Mouse (Mus musculus): Measurements from ENCODE around the gene G430095P16Rik.

The G430095P16Rik gene

DNA sequence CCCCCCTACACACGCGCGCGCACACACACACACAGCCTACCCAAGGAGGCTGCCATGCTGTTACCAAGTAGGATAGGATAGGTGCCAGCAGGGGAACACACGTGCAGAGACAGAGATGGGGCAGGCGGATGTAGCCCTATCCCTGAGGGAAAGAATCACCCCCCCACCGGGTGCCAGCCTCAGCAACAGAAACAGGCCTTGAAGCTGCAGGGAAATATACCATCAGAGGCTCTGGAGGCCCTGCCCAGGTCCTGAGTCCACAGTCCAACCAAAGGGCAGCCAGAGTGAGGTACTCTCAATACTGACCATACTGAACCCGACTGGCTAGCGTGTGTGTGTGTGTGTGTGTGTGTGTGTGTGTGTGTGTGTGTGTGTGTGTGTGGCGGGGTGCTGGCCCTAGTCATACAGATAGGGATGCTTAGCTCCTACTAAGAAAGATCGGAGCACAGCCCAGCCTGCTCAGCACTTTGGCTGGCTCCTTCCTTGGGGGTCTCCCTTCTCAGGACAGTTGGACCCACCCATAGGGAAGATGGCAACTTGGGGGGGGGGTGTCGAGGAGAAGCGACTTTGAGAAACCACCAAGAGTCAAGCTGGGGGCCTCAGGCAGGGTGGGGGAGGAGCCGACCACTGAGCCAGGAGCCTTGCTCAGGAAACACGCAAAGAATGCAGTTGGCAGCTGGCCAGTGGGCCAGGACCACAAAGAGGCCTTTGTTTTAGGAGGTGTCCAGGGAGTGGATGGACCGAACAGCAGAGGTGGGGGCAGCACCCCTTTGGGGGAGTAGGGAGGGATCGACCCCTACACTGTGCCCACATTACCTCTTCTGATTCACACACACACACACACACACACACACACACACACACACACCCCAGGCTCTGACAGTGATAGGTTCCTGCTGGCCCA, 21.0 kb downstream of the G430095P16Rik start:
- peak; percentile 91 for DNase-seq

DNA sequence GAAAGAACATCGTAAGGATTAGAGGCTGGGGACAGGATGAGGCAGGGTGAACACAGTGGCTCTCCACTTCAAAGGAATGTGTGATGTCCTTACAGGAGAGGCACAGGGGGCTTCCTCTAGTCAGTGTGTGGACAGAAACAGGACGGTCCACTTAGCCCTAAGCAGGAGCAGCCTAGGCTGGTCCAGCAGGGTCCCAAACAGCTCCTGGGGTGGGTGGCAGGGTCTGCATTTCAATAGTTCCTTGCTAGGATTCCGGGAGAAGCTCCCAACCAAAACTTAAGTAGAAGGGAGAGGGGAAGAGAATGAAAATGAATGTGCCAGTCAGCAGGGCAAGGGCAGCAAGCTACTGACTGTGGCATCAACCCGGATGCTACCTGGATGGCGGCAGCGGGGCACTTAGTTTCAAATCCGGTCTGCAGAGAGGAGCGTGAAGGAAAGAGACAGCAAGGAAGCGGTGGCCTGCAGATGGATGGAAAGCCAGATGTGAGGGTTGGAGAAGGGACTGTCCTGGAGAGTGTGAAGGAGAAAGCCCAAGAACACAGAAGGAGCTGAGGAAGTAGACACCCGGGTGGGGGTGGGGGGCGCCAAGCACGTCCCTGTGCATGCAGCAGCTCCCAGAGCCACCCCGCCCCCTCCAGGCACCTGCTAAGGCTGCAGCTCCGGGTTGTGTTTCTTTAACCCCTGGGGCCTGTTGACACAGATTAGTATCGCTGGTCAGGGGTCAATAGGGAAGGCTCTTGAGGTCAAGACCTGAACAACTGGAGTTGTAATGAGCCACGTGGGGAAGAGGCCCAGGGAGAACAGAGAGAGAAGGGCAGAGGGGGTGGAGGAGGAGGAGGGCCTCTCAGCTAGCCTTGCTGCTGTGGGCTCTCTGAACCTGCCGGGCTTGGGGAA, 22.5 kb downstream of the G430095P16Rik start:
- DNase-seq = peak; percentile 48

DNA sequence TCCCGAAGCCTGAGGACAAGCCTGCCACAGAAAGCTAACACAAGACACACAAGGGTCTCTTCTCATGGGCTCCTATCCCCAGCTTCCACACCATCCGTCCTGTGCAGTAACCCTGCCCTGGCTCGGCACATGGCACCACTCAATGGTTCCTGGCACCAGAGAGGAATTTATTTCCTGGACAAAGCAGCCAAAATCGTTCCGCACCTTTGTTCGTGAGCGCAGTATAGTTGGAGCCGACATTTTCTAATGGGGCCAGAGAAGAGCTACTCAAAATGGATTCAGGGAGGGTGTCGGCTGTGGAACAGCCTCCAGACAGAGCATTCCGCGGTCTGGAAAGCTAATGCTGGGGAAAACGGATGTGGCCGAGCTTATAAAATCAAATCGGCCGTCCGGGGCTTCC, 26.7 kb downstream of the G430095P16Rik start:
- no peak for DNase-seq

DNA sequence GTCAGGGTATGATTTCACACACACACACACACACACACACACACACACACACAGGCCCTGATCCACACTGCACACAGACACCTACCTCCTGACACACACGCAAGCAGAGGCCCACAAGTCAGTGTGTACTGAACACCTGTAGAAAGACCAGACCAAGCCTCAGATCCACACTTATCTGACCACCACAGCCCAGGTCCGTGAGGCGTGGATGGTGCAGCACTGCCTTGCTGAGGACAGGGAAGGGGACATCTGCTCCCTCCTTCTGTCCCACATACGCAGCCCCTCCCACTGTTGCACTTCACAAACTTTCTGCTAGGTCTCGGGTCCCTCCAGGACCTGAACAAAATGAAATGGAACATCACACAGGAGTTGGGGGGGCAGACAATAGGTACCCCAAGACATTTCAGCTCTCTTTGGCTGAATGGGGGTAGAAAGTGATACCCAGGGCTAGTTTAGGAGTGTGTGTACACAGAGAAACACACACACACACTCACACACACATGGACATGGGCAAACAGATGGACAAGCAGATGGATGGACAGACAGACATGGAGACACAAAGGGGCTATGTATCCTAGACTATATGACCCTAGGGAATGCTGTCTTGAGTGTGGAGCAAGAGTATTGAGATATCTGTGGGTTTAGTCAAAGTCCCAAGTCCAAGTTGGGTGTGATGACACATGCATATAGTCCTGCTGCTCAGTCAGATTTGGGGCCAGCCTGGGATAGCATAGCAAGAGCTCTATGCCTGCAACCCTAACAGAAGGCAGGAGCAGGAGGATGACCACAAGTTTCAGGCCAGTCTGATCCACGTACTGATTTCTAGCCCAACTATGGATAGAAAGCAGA, 30.2 kb downstream of the G430095P16Rik start:
- no peak for DNase-seq

DNA sequence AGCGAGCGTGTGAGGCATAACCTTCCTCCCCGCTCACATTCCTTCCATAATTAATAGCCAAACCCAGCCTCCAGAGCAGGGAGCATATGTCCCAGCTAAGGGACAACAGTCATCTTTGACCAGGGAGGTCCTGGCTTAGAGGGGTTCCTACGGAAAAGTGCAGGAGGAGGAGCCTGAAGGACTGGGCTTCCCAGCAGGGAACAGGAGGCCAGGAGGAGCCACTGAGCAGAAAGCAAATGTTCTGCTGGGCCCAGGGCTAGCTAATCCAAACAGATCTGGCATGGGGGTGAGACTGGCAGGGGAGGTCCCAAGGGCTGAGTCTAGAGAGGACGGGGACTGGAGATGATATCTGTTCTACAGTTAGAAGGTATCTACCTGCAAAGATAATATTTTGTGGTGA, 34.7 kb downstream of the G430095P16Rik start:
- peak; percentile 39 for DNase-seq

DNA sequence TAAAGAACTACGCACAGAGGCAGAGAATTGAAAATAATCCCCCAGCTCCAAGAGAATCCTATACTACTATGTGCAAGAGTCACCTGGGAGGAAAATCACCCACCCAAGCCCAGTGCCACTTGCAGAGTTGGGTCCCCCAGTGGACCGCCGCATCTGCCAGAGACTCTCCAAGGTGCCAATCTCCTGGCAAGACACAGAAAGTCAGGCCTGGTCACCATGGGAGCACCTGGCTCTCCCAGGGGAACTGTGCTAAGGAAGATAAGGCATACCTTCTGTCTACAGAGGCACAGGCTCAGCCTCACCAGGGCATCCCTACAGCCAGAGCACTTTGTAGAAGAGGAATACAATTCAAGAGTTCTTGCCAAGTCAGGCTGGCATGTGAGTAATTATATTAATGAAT, 35.5 kb downstream of the G430095P16Rik start:
- no peak for DNase-seq

DNA sequence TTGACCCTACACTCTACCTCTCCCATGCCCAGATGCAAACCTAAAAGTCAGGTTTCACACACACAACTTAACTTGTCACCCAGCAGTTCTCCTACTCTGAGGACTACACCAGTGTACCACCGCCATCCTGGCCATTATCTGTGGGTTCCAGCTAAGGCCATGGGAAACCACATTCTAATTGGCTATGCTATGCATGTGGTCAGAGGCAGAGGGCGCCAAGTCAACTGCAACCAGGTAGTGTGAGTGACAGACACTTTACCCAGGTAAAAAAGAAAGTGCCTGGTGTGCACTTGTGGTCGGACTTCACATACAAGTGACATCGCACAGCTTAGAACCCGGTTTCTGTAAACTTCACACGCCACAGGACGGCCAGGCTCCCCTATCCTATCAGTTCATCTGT, 36.3 kb downstream of the G430095P16Rik start:
- peak; percentile 62 for DNase-seq

DNA sequence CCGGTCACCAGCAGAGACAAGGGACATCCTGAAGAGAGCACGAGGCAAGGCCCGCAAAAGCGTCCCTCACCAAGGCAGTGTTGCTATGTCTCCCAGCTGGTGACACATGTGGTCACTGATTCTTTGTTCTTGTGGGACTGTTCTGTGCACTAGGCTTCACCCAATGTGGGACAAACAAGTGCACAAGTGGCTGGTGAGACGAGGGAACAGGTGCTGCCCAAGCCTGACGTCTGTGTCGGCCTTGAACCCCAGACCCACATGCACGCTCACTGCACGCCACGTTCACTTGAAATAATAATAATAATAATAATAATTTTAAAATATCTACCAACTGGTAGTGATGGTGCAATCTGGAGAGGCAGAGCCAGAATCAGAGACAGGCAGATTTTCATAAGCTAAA, 36.9 kb downstream of the G430095P16Rik start:
- DNase-seq = no peak

DNA sequence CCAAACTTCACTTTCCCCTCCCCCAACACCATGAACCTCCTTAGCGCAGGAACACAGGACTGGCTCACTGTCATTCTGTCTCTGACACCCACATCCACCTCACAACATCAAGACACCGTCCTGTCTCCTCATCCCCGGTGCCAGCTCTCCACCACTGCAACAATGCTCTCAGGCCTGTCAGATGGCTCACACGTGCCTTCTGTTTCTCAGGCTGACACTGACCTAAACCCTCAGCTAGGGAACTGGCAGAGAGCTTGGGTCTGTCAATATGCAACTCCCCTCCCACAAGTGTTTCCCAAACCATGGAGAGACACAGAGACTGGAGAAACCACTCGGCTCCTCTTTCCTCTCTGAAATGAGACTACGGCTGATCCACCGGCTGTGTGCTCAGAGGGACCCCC, 37.6 kb downstream of the G430095P16Rik start:
- DNase-seq = no peak

DNA sequence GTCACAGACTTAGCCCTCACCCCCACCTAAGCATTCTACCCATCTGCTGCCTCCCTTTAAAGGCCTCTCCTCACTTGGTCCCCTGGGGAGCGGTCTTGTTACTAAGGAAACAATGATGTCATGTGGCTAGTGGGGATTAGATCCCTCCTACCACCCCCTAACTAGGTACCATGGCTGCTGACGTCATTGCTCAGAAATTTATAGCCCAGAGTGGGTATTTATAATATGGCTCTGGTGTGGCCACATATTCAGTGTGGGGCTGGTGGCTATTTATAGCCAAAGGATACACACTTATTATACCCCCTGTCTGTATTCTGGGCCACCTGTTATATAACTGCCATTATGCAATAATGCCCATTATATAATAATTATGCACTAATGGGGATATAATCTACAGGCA, 38.1 kb downstream of the G430095P16Rik start:
- no peak for DNase-seq

DNA sequence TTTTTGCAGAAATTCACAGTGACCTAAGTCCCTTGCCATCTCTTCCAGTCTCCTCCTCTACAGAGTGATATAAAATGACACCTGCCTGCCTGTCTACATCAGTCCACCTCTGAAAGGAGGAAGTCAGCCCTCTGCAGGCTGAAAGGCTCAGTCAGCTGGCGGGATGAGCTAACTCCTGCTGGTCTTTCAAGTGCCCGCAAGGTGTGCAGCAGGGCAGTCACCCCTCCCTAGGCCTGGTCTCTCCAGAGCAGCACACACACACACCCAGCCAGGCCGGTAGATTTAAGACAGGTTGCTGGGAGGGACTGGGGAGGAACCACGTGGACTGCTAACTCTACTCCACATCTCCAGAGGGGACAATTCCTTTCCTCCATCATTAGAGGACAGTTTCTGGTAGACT, 41.3 kb downstream of the G430095P16Rik start:
- DNase-seq = no peak

DNA sequence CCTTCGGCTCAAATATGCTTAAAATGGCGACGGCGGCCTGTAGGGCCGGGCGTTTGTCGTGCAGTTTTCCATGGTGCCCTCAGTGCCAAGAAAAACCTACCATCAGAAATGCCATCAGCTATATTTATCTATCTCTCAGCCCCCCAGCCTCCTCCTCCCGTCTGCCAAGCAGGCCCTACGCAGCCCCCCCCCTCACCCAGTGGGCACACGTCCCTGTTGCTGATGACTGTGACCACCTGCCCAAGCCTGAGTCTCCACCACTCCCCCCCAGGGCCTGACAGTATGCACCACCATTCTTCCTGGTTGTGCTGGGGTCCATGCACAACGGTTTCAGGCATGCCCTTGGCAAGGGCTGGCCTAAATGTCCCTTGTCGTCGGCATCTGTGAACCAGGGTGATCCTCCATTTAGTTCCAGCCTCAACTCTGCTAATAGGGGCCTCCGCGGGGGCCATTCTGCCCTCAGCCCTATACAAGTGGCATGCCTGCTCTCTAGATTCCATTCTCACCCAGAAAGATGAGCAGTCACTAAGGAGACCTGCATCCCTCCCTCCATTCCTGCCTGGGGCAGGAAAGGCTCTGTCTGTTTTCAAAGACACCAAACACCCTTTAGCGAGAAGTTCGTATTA, 42.2 kb downstream of the G430095P16Rik start:
- DNase-seq = no peak

DNA sequence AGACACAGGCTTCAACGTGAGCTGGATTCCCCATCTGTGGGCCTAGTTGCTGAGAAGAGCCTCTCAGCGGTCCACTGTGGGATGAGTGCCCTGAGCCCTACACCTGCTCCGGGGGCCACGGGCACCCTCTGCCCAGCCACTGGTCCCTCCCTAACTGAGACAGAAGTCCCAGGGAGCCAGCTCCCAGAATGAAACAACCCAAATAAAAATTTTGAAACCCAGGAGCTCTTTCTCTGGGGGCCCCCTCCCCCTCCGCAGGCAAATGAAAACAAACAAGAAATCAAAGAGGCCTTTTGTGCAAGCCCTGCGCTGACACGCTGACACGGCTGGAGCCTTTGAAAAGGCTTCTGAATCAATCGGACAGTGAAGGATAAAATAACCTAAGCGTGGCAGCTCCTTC, 42.8 kb downstream of the G430095P16Rik start:
- DNase-seq = no peak

DNA sequence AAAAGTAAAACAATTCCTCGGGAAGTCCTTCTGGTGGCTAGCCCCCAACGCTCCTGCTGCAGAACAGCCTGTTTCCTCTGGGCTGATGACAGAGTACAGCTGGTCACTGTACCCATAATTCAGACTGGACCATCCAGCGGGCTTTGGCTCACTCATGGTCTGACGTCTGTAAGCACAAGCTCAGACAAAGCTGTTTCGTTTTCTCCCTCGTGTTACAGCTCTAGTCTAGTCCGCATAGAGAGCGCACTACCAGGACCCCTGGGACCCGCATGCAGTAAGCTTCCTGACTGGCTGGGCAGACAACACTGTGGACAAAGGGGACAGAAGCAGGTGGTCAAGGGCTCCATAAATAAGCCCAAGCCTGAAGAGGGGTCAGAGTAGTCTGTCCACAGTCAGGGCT, 43.6 kb downstream of the G430095P16Rik start:
- no peak for DNase-seq

DNA sequence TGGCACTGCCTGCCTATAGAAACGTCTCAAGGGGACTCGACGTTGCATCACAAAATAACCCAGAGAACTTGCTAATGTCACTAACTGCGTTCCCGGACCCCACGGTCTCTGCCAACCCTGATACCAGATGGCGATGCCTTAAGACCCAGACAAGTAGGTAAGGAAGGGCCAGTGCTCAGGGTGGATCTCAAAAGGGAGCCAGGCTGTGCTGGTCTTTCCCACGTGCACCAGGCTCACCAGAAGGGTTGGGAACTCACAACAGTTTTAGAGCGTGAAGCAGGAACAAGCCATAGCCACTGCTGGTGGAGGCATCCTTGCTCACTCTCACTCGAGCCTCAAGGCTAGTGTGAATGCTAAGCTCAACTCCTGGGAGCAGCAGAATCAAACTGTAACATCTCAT, 44.4 kb downstream of the G430095P16Rik start:
- no peak for DNase-seq

DNA sequence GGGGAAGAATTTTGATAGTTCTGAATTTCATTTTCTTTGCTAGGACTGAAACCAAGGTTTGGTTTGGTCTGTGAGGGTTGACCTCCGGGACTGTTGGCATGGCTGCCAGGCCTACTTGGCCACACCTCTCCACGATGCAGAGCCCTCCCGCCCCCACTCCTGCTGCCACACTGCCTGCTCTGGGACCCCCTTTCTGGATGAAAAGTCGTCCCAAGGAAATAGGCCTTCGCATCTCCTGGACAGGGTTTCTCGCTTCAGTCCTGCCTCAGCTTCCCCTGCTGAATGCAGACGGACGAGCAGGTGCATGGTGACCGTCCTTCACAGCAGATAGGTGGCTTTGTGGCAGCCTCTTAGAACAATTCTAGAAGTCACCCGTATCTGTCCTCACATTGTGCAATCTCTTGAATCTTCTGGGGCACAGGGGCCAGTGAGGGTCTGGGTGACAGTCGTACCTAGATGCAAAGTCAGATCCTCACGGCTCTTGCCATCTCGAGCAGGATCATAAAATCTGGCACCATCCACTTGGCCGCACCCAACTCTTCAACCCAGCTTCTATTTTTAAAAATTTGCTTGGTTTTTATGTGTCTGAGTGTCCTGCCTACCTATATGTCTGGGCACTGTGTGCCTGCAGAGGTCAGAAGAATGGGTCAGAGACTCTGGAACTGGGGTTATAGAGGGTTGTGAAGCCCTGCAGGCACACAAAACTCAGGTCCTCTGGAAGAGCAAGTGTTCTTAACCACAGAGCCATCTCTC, 45.7 kb downstream of the G430095P16Rik start:
- DNase-seq = no peak

DNA sequence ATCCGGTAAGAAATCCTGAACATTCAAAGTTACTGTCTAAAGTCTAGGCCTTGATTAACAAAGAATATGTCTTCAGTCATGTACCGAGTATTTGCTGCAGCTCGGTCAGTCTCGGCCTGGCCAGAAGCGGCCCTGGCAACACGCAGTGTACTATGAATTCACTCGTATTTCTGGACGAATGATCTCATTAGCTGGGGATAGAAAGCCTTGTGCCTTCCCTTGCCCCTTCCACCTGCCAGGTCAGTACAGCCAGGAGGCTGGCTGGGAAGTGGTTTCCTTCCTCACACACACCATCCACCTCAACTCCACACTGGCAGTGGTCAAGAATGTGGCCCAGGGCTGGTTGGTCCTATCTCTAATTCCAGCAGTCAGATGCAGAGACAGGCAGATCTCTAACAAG, 46.5 kb downstream of the G430095P16Rik start:
- no peak for DNase-seq

DNA sequence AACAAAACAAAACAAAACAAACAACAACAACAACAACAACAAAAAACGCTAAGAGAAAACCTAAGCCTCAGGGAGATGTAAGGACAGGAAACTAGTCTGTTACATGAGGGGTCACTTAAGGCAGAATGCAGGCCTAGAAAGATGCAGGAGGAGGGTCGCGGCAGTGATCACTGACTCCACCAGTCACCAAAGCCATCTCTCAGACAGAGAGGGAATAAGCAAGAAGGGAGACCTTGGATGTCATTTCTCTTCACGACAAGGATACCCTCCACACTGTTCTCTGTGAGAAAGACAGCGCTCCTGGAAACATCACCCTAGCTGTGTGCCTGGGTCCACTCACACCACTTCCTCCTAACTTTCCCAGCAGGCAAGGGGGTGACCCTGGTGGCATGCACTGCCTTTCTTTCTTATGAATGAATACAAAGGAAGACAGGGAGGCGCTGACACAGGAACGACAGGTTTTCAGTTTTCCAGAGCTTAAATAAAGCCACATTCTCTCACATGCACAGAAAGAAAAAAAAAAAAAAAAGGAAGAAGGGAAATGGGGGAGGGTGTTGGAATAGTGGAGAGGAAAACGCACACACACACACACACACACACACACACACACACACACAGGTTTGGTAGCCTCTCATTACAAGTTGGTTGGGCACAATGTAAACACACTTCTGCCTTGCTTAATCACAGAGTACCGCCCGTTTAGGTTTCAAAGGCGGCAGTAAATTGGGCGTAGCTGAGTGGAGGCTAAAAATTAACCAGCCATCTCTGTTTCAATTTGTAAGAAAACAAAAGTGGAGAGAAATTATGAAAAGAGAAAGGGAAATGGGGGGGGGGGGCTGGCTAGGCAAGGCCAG, 47.5 kb downstream of the G430095P16Rik start:
- DNase-seq = peak; percentile 62

DNA sequence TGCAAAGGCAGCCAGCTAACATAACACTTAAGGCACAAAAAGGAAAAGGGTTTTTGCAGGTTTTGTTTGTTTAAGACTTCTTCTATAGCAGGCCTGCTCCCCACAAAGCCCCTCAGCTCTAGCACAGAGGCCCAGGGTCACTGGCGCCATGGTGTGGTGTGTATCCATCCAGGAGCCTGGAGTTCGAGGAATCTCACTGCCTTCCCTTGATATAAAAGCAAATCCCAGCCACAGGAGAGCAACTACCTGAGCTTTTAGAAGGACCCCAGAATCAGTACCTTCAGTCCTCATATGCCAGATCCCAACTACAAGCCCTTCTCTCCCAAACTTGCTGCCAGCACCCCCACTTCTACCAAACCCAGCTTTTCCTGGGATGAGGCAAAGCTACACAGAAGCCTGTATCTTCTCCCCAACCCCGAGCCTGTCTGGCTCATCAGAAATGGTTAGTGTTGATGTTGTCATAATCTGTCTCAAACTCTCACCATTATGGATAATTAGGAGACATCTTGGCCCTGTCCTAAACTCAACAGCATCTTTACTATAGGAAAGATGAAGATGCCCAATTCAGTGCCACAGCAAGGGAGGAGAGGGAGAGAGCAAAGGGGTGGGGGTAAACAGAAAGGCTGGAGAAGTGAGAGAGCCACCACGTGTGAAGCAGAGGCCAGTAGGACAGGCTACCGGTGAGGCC, 48.3 kb downstream of the G430095P16Rik start:
- no peak for DNase-seq

DNA sequence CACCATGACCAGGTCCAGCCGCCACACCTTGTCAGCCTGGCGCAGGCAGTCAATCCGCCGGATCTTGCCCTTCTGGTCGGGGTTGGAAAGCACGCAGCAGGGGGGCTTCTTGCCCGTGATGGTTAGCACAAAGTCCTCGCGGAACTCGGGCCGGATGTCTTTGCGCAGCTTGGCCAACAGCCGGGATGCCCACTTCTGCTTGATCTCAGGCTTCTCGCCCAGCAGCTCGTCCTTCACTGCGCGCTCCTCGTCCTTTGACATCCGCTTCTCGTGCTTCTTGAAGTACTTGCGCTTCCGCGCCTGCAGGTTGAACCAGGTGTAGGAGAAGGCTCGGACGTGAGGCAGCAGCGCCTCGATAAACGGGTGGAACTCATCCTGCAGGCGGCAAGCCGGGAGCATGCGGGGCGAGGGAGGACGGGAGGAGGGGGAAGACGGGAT, 49.2 kb downstream of the G430095P16Rik start:
- DNase-seq = peak; percentile 50

Data from lung, postnatal 10 days (tissue).